Comparison of ENCODE assay signal across 17 mouse cellular contexts in the genomic region with DNA sequence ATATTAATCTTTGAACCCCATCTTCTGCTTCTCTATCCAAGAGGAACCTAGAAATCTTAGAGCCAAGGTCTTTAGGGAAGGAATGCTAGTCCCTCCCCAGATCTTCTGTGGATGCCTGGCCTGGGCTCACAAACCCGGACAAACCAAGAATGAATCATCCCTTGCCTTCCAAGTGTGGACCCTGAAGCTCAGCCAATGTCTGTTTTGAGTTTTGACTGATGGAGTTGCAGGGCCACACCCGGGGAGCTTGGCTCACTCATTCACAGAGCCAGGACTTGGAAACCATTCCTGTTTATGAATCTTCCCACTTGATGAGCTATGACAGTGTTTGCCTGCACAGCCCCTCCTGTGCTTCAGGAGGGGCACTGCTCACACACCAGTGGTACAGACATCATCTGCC.
A peak's percentile ranks its signal among the peaks of the same experiment; 100 is the strongest.
DNase-seq lines count a peak whose midpoint lies in the region; ATAC-seq and TF ChIP-seq lines count a peak whose summit lies in the region.
"Had no signal": no experiment of that assay in that cellular context is flagged by ENCODE, and none has a peak within 500 bp of the region (broad histone marks: within the 10 kb centered on the region; RNA-seq: fewer than 3 reads in every experiment).

No protein-coding gene starts in this region.

- TF ChIP-seq POLR2A in embryonic fibroblast, embryonic 13.5 days (IDR thresholded peaks at IDR 0.05; ENCODE audit: low read depth, low read length): no peak

- no peaks in the 10 kb centered on the region for H3K27me3 ChIP-seq in heart, embryonic 11.5 days (ENCODE audit: control insufficient read depth, insufficient read depth, low read length)
- no peaks in the 10 kb centered on the region for H3K27me3 ChIP-seq in midbrain, postnatal 0 days (ENCODE audit: insufficient read depth, low read length)
- H3K27me3 ChIP-seq in midbrain, embryonic 10.5 days (ENCODE audit: low read depth, poor library complexity, severe bottlenecking): no peaks in the 10 kb centered on the region
- no peaks in the 10 kb centered on the region for H3K27me3 ChIP-seq in forebrain, embryonic 16.5 days (replicated peaks; ENCODE audit: control insufficient read depth, insufficient read depth, low read length)
- H3K27me3 ChIP-seq: heart, embryonic 13.5 days; hindbrain, embryonic 12.5 days; midbrain, embryonic 13.5 days had no signal

- no peaks in the 10 kb centered on the region for H3K9me3 ChIP-seq in heart, embryonic 11.5 days (replicated peaks; ENCODE audit: control insufficient read depth, low read length)
- no peaks in the 10 kb centered on the region for H3K9me3 ChIP-seq in midbrain, postnatal 0 days (ENCODE audit: low read length)
- H3K9me3 ChIP-seq in midbrain, embryonic 10.5 days (replicated peaks): no peaks in the 10 kb centered on the region
- no peaks in the 10 kb centered on the region for H3K9me3 ChIP-seq in forebrain, embryonic 16.5 days (ENCODE audit: control insufficient read depth, low read length)
- H3K9me3 ChIP-seq: G1E; heart, embryonic 13.5 days; hindbrain, embryonic 12.5 days; midbrain, embryonic 13.5 days had no signal

- no peak for ATAC-seq in heart, embryonic 11.5 days (replicated peaks; ENCODE audit: insufficient number of reproducible peaks, low FRiP score, low TSS enrichment)
- no peak for ATAC-seq in midbrain, postnatal 0 days (ENCODE audit: low FRiP score)
- ATAC-seq in forebrain, embryonic 16.5 days: no peak
- ATAC-seq: midbrain, embryonic 13.5 days had no signal

- no peak overlapping the region for H3K9ac ChIP-seq in heart, embryonic 11.5 days (ENCODE audit: low read depth, low read length)
- H3K9ac ChIP-seq in midbrain, postnatal 0 days (replicated peaks; ENCODE audit: low read length, poor library complexity, severe bottlenecking): no peak overlapping the region
- no peak overlapping the region for H3K9ac ChIP-seq in forebrain, embryonic 16.5 days (replicated peaks; ENCODE audit: low read depth, low read length)
- H3K9ac ChIP-seq: heart, embryonic 13.5 days; hindbrain, embryonic 12.5 days; lung, embryonic 14.5 days; midbrain, embryonic 13.5 days had no signal

- 76% methylated on average over 2 of the region's 2 CpGs for WGBS in heart, embryonic 11.5 days (ENCODE audit: insufficient replicate concordance)
- 88% methylated on average over 2 of the region's 2 CpGs for WGBS in midbrain, postnatal 0 days
- 76% methylated on average over 2 of the region's 2 CpGs for WGBS in midbrain, embryonic 10.5 days
- 71% methylated on average over 2 of the region's 2 CpGs for WGBS in forebrain, embryonic 16.5 days

- DNase-seq in heart, adult 11 months: peak; percentile 90
- peak; percentile 11 for DNase-seq in midbrain, postnatal 0 days (ENCODE audit: low spot score)
- DNase-seq in midbrain, embryonic 10.5 days (ENCODE audit: low spot score): no peak
- peak; percentile 51 for DNase-seq in skeletal muscle tissue, adult 2 months (ENCODE audit: low read depth, low spot score)
- DNase-seq: adrenal gland, postnatal 25 days; cerebellum, adult 9-11 months; layer of hippocampus, adult 9-11 months; lung, embryonic 14.5 days; right cerebral cortex, adult 18-20 months had no signal

- H3K4me3 ChIP-seq in heart, embryonic 11.5 days (ENCODE audit: low read depth, low read length): no peak overlapping the region
- no peak overlapping the region for H3K4me3 ChIP-seq in midbrain, postnatal 0 days (ENCODE audit: low read depth, low read length)
- no peak overlapping the region for H3K4me3 ChIP-seq in midbrain, embryonic 10.5 days
- no peak overlapping the region for H3K4me3 ChIP-seq in embryonic fibroblast, embryonic 13.5 days (ENCODE audit: insufficient read depth, low read length)
- no peak overlapping the region for H3K4me3 ChIP-seq in forebrain, embryonic 16.5 days (replicated peaks; ENCODE audit: low read length)
- H3K4me3 ChIP-seq: heart, embryonic 13.5 days; hindbrain, embryonic 12.5 days; midbrain, embryonic 13.5 days had no signal

- no peak overlapping the region for H3K4me2 ChIP-seq in heart, embryonic 11.5 days
- no peak overlapping the region for H3K4me2 ChIP-seq in midbrain, postnatal 0 days (ENCODE audit: low read depth, low read length, poor library complexity, severe bottlenecking)
- H3K4me2 ChIP-seq in forebrain, embryonic 16.5 days (ENCODE audit: low read length): no peak overlapping the region
- H3K4me2 ChIP-seq: heart, embryonic 13.5 days; hindbrain, embryonic 12.5 days; lung, embryonic 14.5 days; midbrain, embryonic 13.5 days had no signal

- H3K4me1 ChIP-seq in heart, embryonic 11.5 days (ENCODE audit: control insufficient read depth, insufficient read depth, low read length): no peaks in the 10 kb centered on the region
- no peaks in the 10 kb centered on the region for H3K4me1 ChIP-seq in midbrain, postnatal 0 days (ENCODE audit: insufficient read depth, low read length)
- no peaks in the 10 kb centered on the region for H3K4me1 ChIP-seq in midbrain, embryonic 10.5 days
- H3K4me1 ChIP-seq in embryonic fibroblast, embryonic 13.5 days (ENCODE audit: control insufficient read depth, insufficient read depth, low read length): peaks cover 2% of the 10 kb centered on the region; the same call in 1 of the 2 replicates
- H3K4me1 ChIP-seq in forebrain, embryonic 16.5 days (replicated peaks; ENCODE audit: control insufficient read depth, insufficient read depth, low read length): no peaks in the 10 kb centered on the region
- H3K4me1 ChIP-seq: heart, embryonic 13.5 days; hindbrain, embryonic 12.5 days; midbrain, embryonic 13.5 days had no signal

- no peak for TF ChIP-seq CTCF in midbrain, postnatal 0 days (IDR thresholded peaks at IDR 0.05)
- no peak for TF ChIP-seq CTCF in embryonic fibroblast, embryonic 13.5 days (IDR thresholded peaks at IDR 0.05; ENCODE audit: borderline replicate concordance, insufficient read depth, low read length)

- no peak overlapping the region for H3K27ac ChIP-seq in heart, embryonic 11.5 days (ENCODE audit: low read depth, low read length)
- H3K27ac ChIP-seq in midbrain, postnatal 0 days (ENCODE audit: low read depth, low read length): no peak overlapping the region
- no peak overlapping the region for H3K27ac ChIP-seq in midbrain, embryonic 10.5 days (replicated peaks)
- peak overlapping the region; percentile 39; the same call in 1 of the 2 replicates for H3K27ac ChIP-seq in embryonic fibroblast, embryonic 13.5 days (ENCODE audit: insufficient read depth, low read length)
- H3K27ac ChIP-seq in forebrain, embryonic 16.5 days (ENCODE audit: low read length): no peak overlapping the region
- H3K27ac ChIP-seq: heart, embryonic 13.5 days; hindbrain, embryonic 12.5 days; kidney, postnatal 0 days; midbrain, embryonic 13.5 days had no signal

- H3K36me3 ChIP-seq in heart, embryonic 11.5 days (ENCODE audit: control insufficient read depth, insufficient read depth, low read length): no peaks in the 10 kb centered on the region
- no peaks in the 10 kb centered on the region for H3K36me3 ChIP-seq in midbrain, postnatal 0 days (ENCODE audit: insufficient read depth, low read length)
- no peaks in the 10 kb centered on the region for H3K36me3 ChIP-seq in midbrain, embryonic 10.5 days
- H3K36me3 ChIP-seq in forebrain, embryonic 16.5 days (ENCODE audit: control insufficient read depth, insufficient read depth): no peaks in the 10 kb centered on the region
- H3K36me3 ChIP-seq: G1E; heart, embryonic 13.5 days; hindbrain, embryonic 12.5 days; midbrain, embryonic 13.5 days had no signal
